Mouse (Mus musculus) left cerebral cortex, adult 2 months (tissue): Measurements from ENCODE around the gene C9. TPM values are rescaled to one million over a fixed set of nuclear protein-coding genes. Genes with fewer than 3 reads are reported as not detected.

Experiments
- DNase-seq, 2 experiments: peaks; one replicate each; pipeline ENCODE4 v3.0.0; 2021 to 2022; ENCODE audit warnings: low spot score in 2 of 2, mixed read lengths in 1 of 2; ENCODE audit errors: extremely low spot score in 1 of 2
- H3K27ac ChIP-seq: fragments of 200-600 bp; 2 replicates; pipeline ENCODE4 v1.8.1; 2022
- H3K4me3 ChIP-seq: fragments of 200-600 bp; 2 replicates; pipeline ENCODE4 v1.8.1; 2022
- CTCF ChIP-seq: fragments of 200-600 bp; IDR thresholded peaks from 2 replicates; pipeline ENCODE4 v1.8.1; 2022; ENCODE audit warnings: antibody characterized with exemption, mild to moderate bottlenecking, moderate library complexity
- intact Hi-C: fragments of 180-260 bp; cut with DNase I; formaldehyde crosslinking; loops from one replicate; pipeline ENCODE4 v1.15.1; 2025
- total RNA-seq, 2 experiments: library from RNA; stranded (reverse); gene quantifications; 2 replicates each; pipeline ENCODE4 v1.2.3; 2021

Gene C9
- total RNA-seq, 2 experiments from 2014 or later = not detected

DNA sequence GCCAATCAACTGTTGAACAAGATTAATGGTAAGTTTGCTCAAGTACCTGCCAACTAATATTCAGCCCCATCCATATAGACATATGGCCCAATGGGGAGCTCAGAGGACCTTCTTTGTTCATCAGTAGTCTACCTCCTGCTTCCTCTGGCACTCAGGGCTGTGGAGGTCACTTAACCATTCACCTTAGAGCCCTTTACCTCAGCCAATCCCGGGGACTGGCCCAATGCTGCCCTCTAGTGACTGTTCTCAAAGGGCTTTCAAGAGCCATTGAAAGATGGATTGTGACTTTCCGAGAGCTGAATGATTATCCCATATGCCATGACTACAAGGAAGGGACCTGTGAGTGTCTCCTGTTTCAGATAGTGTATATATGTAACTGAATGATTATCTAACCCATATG lies 9.4 kb upstream of the C9 start:
- Histone ChIP-seq H3K4me3 (no peak overlapping the region), H3K27ac (no peak overlapping the region)
- TF ChIP-seq CTCF = peak; percentile 81
- DNase-seq = peak; percentile 20 to 55
- intact Hi-C loops = loop anchor here (1.0 kb wide), 1 partner anchor 197 kb away; no protein-coding TSS in a partner anchor

DNA sequence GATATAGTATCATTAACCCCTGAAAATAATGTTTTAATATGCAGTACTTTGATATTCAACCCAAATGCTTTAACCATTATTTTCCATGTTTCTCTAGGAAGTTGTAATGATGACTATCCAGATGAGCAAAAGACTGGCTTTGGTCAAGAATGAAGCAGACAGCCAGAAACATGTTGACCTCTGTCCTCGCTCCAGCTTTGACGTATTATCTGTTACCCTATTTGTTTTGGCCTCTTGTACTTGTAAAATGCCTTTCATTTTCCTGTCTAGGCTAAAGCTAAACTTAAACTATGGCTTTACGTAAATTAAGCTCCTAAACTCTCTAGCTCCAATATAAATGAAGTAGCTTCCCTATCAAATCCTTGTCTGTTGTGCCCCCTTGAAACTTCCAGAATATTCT lies 6.4 kb upstream of the C9 start:
- DNase-seq = no peak
- TF ChIP-seq CTCF = no peak
- intact Hi-C loops = no loop called here

DNA sequence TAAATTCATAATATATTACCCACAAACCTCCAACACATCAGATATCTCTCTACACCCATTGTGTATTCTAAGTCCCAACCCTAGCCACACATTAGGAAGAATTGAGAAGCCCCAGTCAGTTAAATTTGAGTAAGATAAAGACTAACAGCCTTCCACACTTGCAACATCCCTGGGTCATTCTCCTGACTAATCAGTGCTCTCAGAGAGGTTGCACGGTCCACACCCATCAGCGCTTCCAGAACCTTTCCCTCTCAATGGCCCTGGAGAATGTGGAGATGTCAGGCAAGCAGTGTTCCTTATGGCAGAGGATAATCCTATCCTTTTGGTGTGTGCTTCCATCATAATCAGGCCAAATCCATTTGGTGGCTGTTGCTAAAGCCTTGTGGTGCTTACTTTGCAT lies 675 bp upstream of the C9 start:
- intact Hi-C loops = no loop called here
- no peak for TF ChIP-seq CTCF
- DNase-seq = no peak
- Histone ChIP-seq H3K27ac (no peak overlapping the region), H3K4me3 (no peak overlapping the region)

More for the DNA sequence above, 6.4 kb upstream of the C9 start:
- Histone ChIP-seq H3K4me3 (no peak overlapping the region), H3K27ac (no peak overlapping the region)

DNA sequence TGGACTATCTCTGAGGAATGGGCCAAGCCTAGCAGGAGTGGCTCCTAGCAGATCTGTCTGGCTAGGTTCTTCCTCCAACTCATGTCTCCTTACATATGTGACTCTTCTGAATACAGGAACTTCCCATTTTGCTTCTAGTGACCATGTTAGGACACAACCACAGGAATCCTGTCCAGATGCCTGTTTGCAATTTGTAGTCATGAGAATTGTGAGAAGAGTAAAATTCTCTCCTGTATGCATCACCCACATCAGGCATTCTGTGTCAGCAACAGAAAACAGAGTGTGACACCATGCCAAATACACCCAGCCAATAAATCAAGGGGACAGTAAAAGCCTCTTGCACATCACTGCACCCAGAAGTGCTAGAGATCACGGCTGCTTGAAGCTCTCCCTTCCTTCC lies 1.1 kb downstream of the C9 start:
- Histone ChIP-seq H3K4me3 (no peak overlapping the region), H3K27ac (no peak overlapping the region)
- no peak for DNase-seq
- TF ChIP-seq CTCF = no peak
- intact Hi-C loops = no loop called here

DNA sequence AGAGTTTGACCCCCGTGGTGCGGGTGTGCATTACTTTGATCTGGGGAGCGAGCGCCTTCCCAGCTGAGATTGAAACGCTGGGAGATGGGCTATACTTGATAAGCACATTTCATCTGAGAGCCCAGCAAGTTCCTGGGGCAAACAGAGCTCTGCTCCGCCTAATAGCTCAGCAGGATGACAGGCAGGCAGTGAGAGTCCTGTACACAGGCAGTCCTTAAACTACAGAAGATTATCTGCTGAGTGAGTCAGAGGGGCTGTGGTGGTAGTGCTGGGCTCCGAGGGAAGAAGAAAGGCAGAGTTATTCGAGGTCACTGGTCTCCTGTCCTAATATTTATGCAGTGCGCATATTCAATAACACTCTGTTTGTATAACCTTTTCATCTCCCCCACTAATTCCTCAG lies 3.8 kb downstream of the C9 start:
- H3K4me3 ChIP-seq = no peak overlapping the region
- DNase-seq = no peak
- TF ChIP-seq CTCF = no peak
- intact Hi-C loops = no loop called here
- no peak overlapping the region for H3K27ac ChIP-seq

DNA sequence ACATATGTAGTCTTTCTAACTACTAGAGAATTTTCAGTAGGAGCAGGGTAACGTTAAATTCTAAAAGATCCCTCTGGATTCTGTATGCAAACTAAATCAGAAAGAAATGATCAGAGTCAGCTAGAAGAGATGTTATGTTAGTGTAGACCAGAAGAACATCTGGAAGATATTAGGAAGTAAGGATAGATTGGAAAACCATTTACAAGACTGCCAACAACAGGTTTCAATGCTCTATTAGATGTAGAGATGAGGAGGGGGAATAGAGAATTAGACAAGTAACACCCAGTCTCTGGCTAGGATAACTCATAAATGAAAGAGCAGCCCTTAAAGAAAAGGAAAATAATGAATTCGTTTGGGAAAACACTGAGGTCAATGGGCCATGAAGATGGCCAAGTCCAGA lies 9.3 kb downstream of the C9 start:
- TF ChIP-seq CTCF = no peak
- H3K4me3 ChIP-seq = no peak overlapping the region
- no peak overlapping the region for H3K27ac ChIP-seq
- intact Hi-C loops = no loop called here
- no peak for DNase-seq

DNA sequence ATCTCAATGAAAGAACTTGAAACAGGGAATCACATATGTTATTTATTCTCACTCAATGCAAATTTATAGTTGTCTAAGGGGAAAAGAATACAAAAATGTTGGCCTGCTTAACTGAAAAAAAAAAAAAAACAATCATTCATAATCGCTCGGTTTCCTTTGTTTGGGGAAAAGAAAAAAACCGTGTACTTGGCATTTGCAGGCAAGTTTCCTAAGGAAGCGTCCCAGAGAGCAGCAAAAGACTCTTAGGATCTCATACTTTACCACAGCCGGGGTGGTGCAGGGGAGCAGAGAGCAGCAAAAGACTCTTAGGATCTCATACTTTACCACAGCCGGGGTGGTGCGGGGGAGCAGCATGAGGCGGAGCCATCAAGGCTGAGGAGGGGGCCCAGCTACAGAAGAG lies 16.3 kb downstream of the C9 start:
- intact Hi-C loops = no loop called here
- no peak overlapping the region for H3K4me3 ChIP-seq
- no peak for DNase-seq
- no peak overlapping the region for H3K27ac ChIP-seq
- TF ChIP-seq CTCF = no peak

DNA sequence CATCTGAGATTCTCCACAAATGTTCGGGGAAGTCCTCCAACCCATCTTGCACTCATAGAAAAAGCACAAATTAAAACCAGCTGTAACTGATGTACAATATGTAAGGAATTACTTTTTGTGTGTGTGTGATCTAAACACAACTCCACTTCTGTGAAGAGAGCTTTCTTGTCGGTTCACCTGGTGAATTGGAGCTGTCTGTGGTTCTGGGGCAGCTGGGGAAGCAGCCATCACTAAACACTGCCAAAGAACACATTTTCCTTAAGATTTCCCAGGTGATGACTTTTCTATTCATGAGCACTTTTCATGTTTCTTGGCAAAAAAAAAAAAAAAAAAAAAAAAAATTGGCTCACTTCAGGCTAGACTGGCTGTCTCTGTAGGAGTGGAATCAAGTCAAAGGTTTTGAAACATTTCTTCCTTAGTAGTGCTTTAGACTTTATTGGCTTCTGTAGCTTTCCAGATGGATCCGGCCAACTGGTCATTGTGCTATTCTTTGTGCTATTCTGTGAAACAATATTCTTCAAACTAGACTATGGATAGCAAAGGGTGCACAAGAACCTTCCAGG lies 18.3 kb downstream of the C9 start:
- intact Hi-C loops = no loop called here
- no peak overlapping the region for H3K4me3 ChIP-seq
- DNase-seq = no peak

DNA sequence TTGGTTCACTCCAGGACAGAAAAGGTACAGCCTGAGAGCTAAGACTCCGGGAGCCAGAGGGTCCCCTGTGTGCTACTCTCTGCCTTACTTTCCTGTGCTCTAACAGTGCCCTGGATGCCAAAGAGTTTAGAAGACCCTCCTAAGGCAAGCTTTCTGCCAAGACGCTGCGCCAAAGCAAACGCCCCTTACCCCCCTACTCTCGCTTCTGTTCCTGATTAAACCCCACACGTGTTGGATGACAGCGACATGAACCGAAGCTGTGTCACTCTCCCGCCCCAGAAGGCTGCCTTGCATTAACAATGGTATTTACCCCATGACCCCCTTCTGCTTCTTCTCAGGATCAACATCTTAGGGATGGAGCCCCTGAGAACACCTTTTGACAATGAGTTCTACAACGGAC lies 21.9 kb downstream of the C9 start:
- intact Hi-C loops = no loop called here
- TF ChIP-seq CTCF = no peak
- no peak for DNase-seq
- H3K4me3 ChIP-seq = no peak overlapping the region
- no peak overlapping the region for H3K27ac ChIP-seq

More for the DNA sequence above, 18.3 kb downstream of the C9 start:
- TF ChIP-seq CTCF = no peak
- H3K27ac ChIP-seq = no peak overlapping the region

DNA sequence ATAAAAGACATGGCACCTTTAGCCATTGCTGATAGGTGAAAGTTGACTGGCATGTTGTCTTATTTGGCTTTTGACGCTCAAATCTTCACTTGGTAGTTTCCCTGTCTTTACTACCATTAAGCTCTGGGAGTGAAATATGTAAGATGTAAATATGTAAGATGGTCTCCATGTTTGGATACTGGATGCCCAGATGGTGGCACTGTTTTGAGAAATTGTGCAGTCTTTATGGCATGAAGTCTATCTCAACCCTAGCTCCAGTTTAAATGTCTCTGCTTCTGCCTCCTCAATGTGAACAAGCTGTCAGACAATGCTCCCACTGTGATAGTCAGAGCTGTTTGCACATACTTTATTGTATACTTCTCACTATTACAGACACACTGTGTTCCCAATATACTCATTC lies 23.7 kb downstream of the C9 start:
- TF ChIP-seq CTCF = no peak; the same call in 1 of the 2 replicates
- intact Hi-C loops = no loop called here
- DNase-seq = no peak
- Histone ChIP-seq H3K27ac (no peak overlapping the region), H3K4me3 (no peak overlapping the region)

DNA sequence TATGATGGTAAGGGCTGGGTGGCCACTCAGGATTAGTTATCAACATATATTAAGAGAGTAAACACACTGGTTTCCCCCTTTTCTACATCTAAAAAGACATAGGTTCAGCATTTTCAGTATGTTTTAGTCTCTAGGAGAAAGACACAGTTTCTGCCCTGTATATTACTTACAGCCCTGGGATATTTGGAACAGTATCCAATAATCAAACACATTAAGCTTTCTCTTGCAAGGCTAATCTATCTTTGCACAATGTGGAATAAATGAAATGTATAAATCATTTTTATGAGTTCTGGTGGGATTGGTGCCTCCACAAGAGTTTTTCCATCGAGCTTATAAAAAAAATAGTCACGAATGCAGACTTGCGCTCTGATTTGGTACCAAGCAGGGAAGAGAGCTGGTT lies 24.3 kb downstream of the C9 start:
- Histone ChIP-seq H3K27ac (no peak overlapping the region), H3K4me3 (no peak overlapping the region)
- no peak for TF ChIP-seq CTCF
- intact Hi-C loops = no loop called here
- DNase-seq = no peak

DNA sequence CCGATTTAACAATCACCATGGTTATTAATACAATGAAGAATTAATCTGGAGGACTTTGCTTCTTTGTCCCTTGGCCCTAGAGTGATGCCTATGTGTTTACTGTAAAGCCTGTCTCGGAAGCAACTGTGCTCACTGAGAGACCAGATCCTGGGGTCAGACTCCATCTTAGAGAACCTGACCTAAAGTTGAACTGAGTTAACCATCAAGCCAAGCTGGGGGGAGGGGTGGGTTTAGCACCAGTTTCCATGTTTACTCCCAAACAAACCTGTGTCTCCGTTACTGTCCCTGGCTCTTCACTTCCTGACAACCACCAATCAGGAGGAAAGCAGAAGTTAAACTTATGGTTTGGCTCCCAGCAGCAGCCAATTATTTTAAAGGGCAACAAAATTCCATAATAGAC lies 38.4 kb downstream of the C9 start:
- Histone ChIP-seq H3K27ac (no peak overlapping the region), H3K4me3 (no peak overlapping the region)
- TF ChIP-seq CTCF = no peak
- no peak for DNase-seq
- intact Hi-C loops = no loop called here

DNA sequence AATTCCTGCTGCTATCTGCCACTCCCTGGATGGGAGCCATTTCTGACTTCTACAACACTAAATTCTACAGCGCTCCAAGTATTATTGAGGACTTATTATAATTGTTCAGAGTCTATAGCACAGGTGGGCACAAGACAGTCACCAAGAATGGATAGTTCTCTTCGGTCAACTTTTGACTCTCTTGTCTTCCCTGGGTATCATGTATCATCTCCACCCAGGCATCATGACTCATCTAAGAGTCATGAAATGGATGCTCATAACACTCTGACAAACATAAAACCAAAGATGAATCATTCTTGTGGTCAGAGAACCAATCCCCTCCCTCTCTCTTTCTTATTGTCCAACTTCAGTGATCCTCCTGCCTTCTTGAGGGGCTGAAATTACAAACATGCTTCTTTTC lies 47.3 kb downstream of the C9 start:
- Histone ChIP-seq H3K27ac (no peak overlapping the region), H3K4me3 (no peak overlapping the region)
- no peak for DNase-seq
- TF ChIP-seq CTCF = no peak
- intact Hi-C loops = no loop called here
